In the genomic region with DNA sequence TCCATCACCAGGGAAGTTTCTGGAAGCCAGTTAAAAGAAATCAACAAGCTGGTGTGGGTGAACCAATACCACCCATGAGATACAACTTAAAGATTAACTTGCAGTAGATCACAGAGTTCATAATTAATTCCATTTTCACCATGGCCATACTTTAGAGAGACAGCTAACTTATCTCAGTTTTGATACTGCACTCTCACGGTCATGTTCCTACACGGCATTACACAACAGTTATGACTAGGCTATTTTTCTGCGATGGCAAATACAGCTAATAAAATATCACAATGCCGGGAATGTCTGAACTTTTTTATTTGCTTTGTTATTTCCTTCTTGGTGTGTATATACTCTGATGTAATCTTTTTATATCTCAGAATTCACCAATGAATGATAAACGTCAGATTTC, we compare ENCODE assay signal across 10 mouse cellular contexts. TPM values are rescaled to one million over a fixed set of nuclear protein-coding genes. Genes with fewer than 3 reads are reported as not detected.
A peak's percentile ranks its signal among the peaks of the same experiment; 100 is the strongest.
DNase-seq lines count a peak whose midpoint lies in the region; ATAC-seq lines count a peak whose summit lies in the region.
"Had no signal": no experiment of that assay in that cellular context is flagged by ENCODE, and none has a peak within 500 bp of the region (broad histone marks: within the 10 kb centered on the region; RNA-seq: fewer than 3 reads in every experiment).

No protein-coding gene starts in this region.

- no peak overlapping the region for H3K4me3 ChIP-seq in embryonic facial prominence, embryonic 12.5 days
- H3K4me3 ChIP-seq in embryonic facial prominence, embryonic 10.5 days, result no peak overlapping the region
- no peak overlapping the region for H3K4me3 ChIP-seq in limb, embryonic 13.5 days
- H3K4me3 ChIP-seq in limb, embryonic 10.5 days, result no peak overlapping the region
- H3K4me3 ChIP-seq in hindbrain, embryonic 15.5 days, result 0 out of 2 replicates have a peak overlapping the region, but pooled peaks have one; percentile 4
- no peak overlapping the region for H3K4me3 ChIP-seq in midbrain, embryonic 15.5 days

- no peak overlapping the region for H3K9ac ChIP-seq in embryonic facial prominence, embryonic 12.5 days
- H3K9ac ChIP-seq in limb, embryonic 13.5 days, result no peak overlapping the region
- no peak overlapping the region for H3K9ac ChIP-seq in hindbrain, embryonic 15.5 days
- H3K9ac ChIP-seq in midbrain, embryonic 15.5 days, result no peak overlapping the region

- no peak for DNase-seq in embryonic facial prominence, embryonic 10.5 days (ENCODE audit: low spot score)
- DNase-seq in limb, embryonic 10.5 days (ENCODE audit: low spot score), result no peak
- DNase-seq in embryo, embryonic 10 days (ENCODE audit: low spot score), result no peak
- DNase-seq in layer of hippocampus, adult 18-20 months (ENCODE audit: low spot score in 2 of 2), result no peak

- no peak for ATAC-seq in embryonic facial prominence, embryonic 12.5 days (ENCODE audit: insufficient number of reproducible peaks, insufficient read depth, low FRiP score, low TSS enrichment)
- ATAC-seq in limb, embryonic 13.5 days (ENCODE audit: low FRiP score, low read depth), result no peak
- ATAC-seq in hindbrain, embryonic 15.5 days (ENCODE audit: low FRiP score, low read depth), result no peak
- no peak for ATAC-seq in midbrain, embryonic 15.5 days (replicated peaks)

- H3K4me1 ChIP-seq in embryonic facial prominence, embryonic 12.5 days, result peaks cover 16% of the 10 kb centered on the region
- peaks cover 22% of the 10 kb centered on the region for H3K4me1 ChIP-seq in embryonic facial prominence, embryonic 10.5 days
- H3K4me1 ChIP-seq in limb, embryonic 13.5 days, result peaks cover 25% of the 10 kb centered on the region
- peaks cover 11% of the 10 kb centered on the region; the same call in 1 of the 2 replicates for H3K4me1 ChIP-seq in limb, embryonic 10.5 days
- peaks cover 47% of the 10 kb centered on the region for H3K4me1 ChIP-seq in hindbrain, embryonic 15.5 days (replicated peaks)
- H3K4me1 ChIP-seq in midbrain, embryonic 15.5 days, result peaks cover 40% of the 10 kb centered on the region

- H3K36me3 ChIP-seq in embryonic facial prominence, embryonic 12.5 days, result peaks cover 23% of the 10 kb centered on the region
- H3K36me3 ChIP-seq in embryonic facial prominence, embryonic 10.5 days (replicated peaks), result peaks cover 30% of the 10 kb centered on the region
- peaks cover 29% of the 10 kb centered on the region for H3K36me3 ChIP-seq in limb, embryonic 13.5 days
- peaks cover 29% of the 10 kb centered on the region for H3K36me3 ChIP-seq in limb, embryonic 10.5 days
- H3K36me3 ChIP-seq in hindbrain, embryonic 15.5 days, result 0 out of 2 replicates have a peak, but pooled peaks cover 8% of the 10 kb centered on the region
- no peaks in the 10 kb centered on the region for H3K36me3 ChIP-seq in midbrain, embryonic 15.5 days (replicated peaks)

- WGBS in embryonic facial prominence, embryonic 12.5 days, result 83% methylated on average over 5 of the region's 5 CpGs
- 89% methylated on average over 5 of the region's 5 CpGs for WGBS in embryonic facial prominence, embryonic 10.5 days
- 67% methylated on average over 5 of the region's 5 CpGs for WGBS in limb, embryonic 13.5 days
- WGBS in limb, embryonic 10.5 days, result 89% methylated on average over 5 of the region's 5 CpGs
- WGBS in hindbrain, embryonic 15.5 days, result 78% methylated on average over 5 of the region's 5 CpGs
- WGBS in midbrain, embryonic 15.5 days, result 84% methylated on average over 5 of the region's 5 CpGs

- H3K27me3 ChIP-seq in embryonic facial prominence, embryonic 12.5 days, result no peaks in the 10 kb centered on the region
- no peaks in the 10 kb centered on the region for H3K27me3 ChIP-seq in embryonic facial prominence, embryonic 10.5 days (replicated peaks; ENCODE audit: low read depth, poor library complexity, severe bottlenecking)
- H3K27me3 ChIP-seq in limb, embryonic 13.5 days, result no peaks in the 10 kb centered on the region
- H3K27me3 ChIP-seq in limb, embryonic 10.5 days (ENCODE audit: low read depth, poor library complexity, severe bottlenecking), result no peaks in the 10 kb centered on the region
- H3K27me3 ChIP-seq in hindbrain, embryonic 15.5 days, result no peaks in the 10 kb centered on the region
- no peaks in the 10 kb centered on the region for H3K27me3 ChIP-seq in midbrain, embryonic 15.5 days (replicated peaks)

- H3K27ac ChIP-seq in embryonic facial prominence, embryonic 12.5 days, result no peak overlapping the region
- no peak overlapping the region for H3K27ac ChIP-seq in embryonic facial prominence, embryonic 10.5 days (replicated peaks)
- H3K27ac ChIP-seq in limb, embryonic 13.5 days, result no peak overlapping the region
- no peak overlapping the region for H3K27ac ChIP-seq in limb, embryonic 10.5 days
- no peak overlapping the region for H3K27ac ChIP-seq in hindbrain, embryonic 15.5 days (replicated peaks)
- no peak overlapping the region for H3K27ac ChIP-seq in midbrain, embryonic 15.5 days

- no peaks in the 10 kb centered on the region for H3K9me3 ChIP-seq in embryonic facial prominence, embryonic 12.5 days
- no peaks in the 10 kb centered on the region for H3K9me3 ChIP-seq in embryonic facial prominence, embryonic 10.5 days
- no peaks in the 10 kb centered on the region for H3K9me3 ChIP-seq in limb, embryonic 13.5 days
- no peaks in the 10 kb centered on the region for H3K9me3 ChIP-seq in limb, embryonic 10.5 days (replicated peaks)
- no peaks in the 10 kb centered on the region for H3K9me3 ChIP-seq in hindbrain, embryonic 15.5 days
- no peaks in the 10 kb centered on the region for H3K9me3 ChIP-seq in midbrain, embryonic 15.5 days

- H3K4me2 ChIP-seq in embryonic facial prominence, embryonic 12.5 days (replicated peaks), result 0 out of 2 replicates have a peak overlapping the region, but pooled peaks have one; percentile 4
- peak overlapping the region; percentile 30; the same call in 1 of the 2 replicates for H3K4me2 ChIP-seq in limb, embryonic 13.5 days (replicated peaks)
- peak overlapping the region; percentile 66 for H3K4me2 ChIP-seq in hindbrain, embryonic 15.5 days
- H3K4me2 ChIP-seq in midbrain, embryonic 15.5 days, result peak overlapping the region; percentile 60

RNA-seq across cellular contexts. Expression of gene Idh1, which starts 9.4 kb away (rescaled TPM):
- 175 and 180 TPM in 2 replicates for polyA plus RNA-seq in embryonic facial prominence, embryonic 12.5 days (2016; fragmentation: Nextera tagmentation; extraction: Ambion mirVana)
- 228 and 231 TPM in 2 replicates for polyA plus RNA-seq in embryonic facial prominence, embryonic 10.5 days (2016; fragmentation: Nextera tagmentation; extraction: Ambion mirVana)
- polyA plus RNA-seq in limb, embryonic 13.5 days (2015; fragmentation: Nextera tagmentation; extraction: Ambion mirVana), result 132 and 146 TPM in 2 replicates
- 147 and 173 TPM in 2 replicates for polyA plus RNA-seq in limb, embryonic 10.5 days (2016; fragmentation: Nextera tagmentation; extraction: Ambion mirVana)
- 465 and 481 TPM in 2 replicates for polyA plus RNA-seq in hindbrain, embryonic 15.5 days (2015; fragmentation: Nextera tagmentation; extraction: Ambion mirVana)
- 529 and 531 TPM in 2 replicates for polyA plus RNA-seq in midbrain, embryonic 15.5 days (2015; fragmentation: Nextera tagmentation; extraction: Ambion mirVana)
- 10 to 100 TPM; 40.0 to 47.8 TPM for total RNA-seq in layer of hippocampus, adult 18-20 months (2021)
- polyA plus RNA-seq: erythroblast, embryonic 14.5 days had no signal

RNA-seq across cellular contexts. Expression of gene Pikfyve, which starts 9.6 kb away (rescaled TPM):
- 14.4 and 15.9 TPM in 2 replicates for polyA plus RNA-seq in embryonic facial prominence, embryonic 12.5 days (2016; fragmentation: Nextera tagmentation; extraction: Ambion mirVana)
- polyA plus RNA-seq in embryonic facial prominence, embryonic 10.5 days (2016; fragmentation: Nextera tagmentation; extraction: Ambion mirVana), result 13.5 and 13.7 TPM in 2 replicates
- 11.9 and 14.2 TPM in 2 replicates for polyA plus RNA-seq in limb, embryonic 13.5 days (2015; fragmentation: Nextera tagmentation; extraction: Ambion mirVana)
- 13.1 and 13.2 TPM in 2 replicates for polyA plus RNA-seq in limb, embryonic 10.5 days (2016; fragmentation: Nextera tagmentation; extraction: Ambion mirVana)
- 10.9 and 11.5 TPM in 2 replicates for polyA plus RNA-seq in hindbrain, embryonic 15.5 days (2015; fragmentation: Nextera tagmentation; extraction: Ambion mirVana)
- 10.6 and 12.8 TPM in 2 replicates for polyA plus RNA-seq in midbrain, embryonic 15.5 days (2015; fragmentation: Nextera tagmentation; extraction: Ambion mirVana)
- total RNA-seq in layer of hippocampus, adult 18-20 months (2021), result 10 to 100 TPM; 39.2 to 42.2 TPM

RNA-seq across cellular contexts. Expression of gene D630023F18Rik, which starts 53.9 kb away (rescaled TPM):
- polyA plus RNA-seq in embryonic facial prominence, embryonic 12.5 days (2016; fragmentation: Nextera tagmentation; extraction: Ambion mirVana), result 0.19 and 0.42 TPM in 2 replicates
- 0.50 and 0.56 TPM in 2 replicates for polyA plus RNA-seq in embryonic facial prominence, embryonic 10.5 days (2016; fragmentation: Nextera tagmentation; extraction: Ambion mirVana)
- polyA plus RNA-seq in limb, embryonic 13.5 days (2015; fragmentation: Nextera tagmentation; extraction: Ambion mirVana), result 0.13 and 0.33 TPM in 2 replicates
- 0.35 and 0.50 TPM in 2 replicates for polyA plus RNA-seq in limb, embryonic 10.5 days (2016; fragmentation: Nextera tagmentation; extraction: Ambion mirVana)
- polyA plus RNA-seq in hindbrain, embryonic 15.5 days (2015; fragmentation: Nextera tagmentation; extraction: Ambion mirVana), result 2.0 and 2.4 TPM in 2 replicates
- polyA plus RNA-seq in midbrain, embryonic 15.5 days (2015; fragmentation: Nextera tagmentation; extraction: Ambion mirVana), result 0.80 and 1.1 TPM in 2 replicates
- total RNA-seq in layer of hippocampus, adult 18-20 months (2021), result 1 to 10 TPM; 9.3 to 9.5 TPM
- polyA plus RNA-seq: erythroblast, embryonic 14.5 days had no signal

RNA-seq across cellular contexts. Expression of gene Gm28845, which starts 57.6 kb away (rescaled TPM):
- polyA plus RNA-seq in embryonic facial prominence, embryonic 12.5 days (2016; fragmentation: Nextera tagmentation; extraction: Ambion mirVana), result not detected in 2 replicates
- polyA plus RNA-seq in embryonic facial prominence, embryonic 10.5 days (2016; fragmentation: Nextera tagmentation; extraction: Ambion mirVana), result not detected in 2 replicates
- polyA plus RNA-seq in limb, embryonic 13.5 days (2015; fragmentation: Nextera tagmentation; extraction: Ambion mirVana), result not detected in 2 replicates
- not detected in 2 replicates for polyA plus RNA-seq in limb, embryonic 10.5 days (2016; fragmentation: Nextera tagmentation; extraction: Ambion mirVana)
- not detected in 2 replicates for polyA plus RNA-seq in hindbrain, embryonic 15.5 days (2015; fragmentation: Nextera tagmentation; extraction: Ambion mirVana)
- polyA plus RNA-seq in midbrain, embryonic 15.5 days (2015; fragmentation: Nextera tagmentation; extraction: Ambion mirVana), result not detected in 2 replicates
- total RNA-seq in layer of hippocampus, adult 18-20 months (2021), result under 1 TPM in 1 of 2 experiments, not detected in 1; 0.54 TPM
- polyA plus RNA-seq: erythroblast, embryonic 14.5 days; heart, embryonic 16.5 days had no signal

Comparison
In these comparisons a context has a peak if more than half of its experiments do, and no peak if none do; other contexts are left out.
1. H3K4me2 ChIP-seq: peak in every context shown above with its lines; median percentile 66 in hindbrain, embryonic 15.5 days; 60 in midbrain, embryonic 15.5 days; 30 in limb, embryonic 13.5 days; 4 in embryonic facial prominence, embryonic 12.5 days.